Mouse (Mus musculus): ENCODE measurements around the gene Mrps18b. TPM values are rescaled to one million over a fixed set of nuclear protein-coding genes. Genes with fewer than 3 reads are reported as not detected.

Mrps18b gene
- polyA plus RNA-seq, 1 experiment = 65.1 TPM

DNA sequence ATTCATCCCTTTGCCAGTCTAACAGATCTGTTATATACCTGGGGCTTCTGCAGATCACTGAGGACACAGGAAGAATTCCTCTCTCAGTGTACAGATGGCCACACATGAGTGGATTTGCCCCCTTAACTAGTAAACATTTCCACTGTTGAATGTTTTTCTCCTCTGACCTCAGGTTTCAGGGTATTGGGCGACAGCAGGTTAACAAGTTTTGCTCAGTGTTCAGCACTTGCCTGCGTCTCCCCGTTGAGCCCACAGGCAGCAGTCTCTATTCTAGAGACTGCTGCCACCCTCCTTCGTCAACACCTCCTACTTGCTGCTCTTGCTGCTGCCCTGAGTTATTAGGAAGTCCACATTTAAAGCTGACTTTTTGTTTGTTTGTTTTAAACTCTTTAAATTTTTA is 5.5 kb upstream of the Mrps18b start:
- no peaks in the 10 kb centered on the region for H3K27me3 ChIP-seq (ENCODE audit: control insufficient read depth, insufficient read depth, low read length)

GRCm38 (mm10) chr17:35920862-35921562 is 4.8 kb upstream of the Mrps18b start:
- Histone ChIP-seq H3K4me3 (replicated peaks; ENCODE audit: insufficient read depth, low read depth, low read length) (no peak overlapping the region), H3K27me3 (ENCODE audit: control insufficient read depth, insufficient read depth, low read length) (no peaks in the 10 kb centered on the region), H3K27ac (ENCODE audit: insufficient read depth, low read length) (no peak overlapping the region; the same call in 1 of the 2 replicates), H3K4me1 (ENCODE audit: control insufficient read depth, insufficient read depth, low read length) (peaks cover 4% of the 10 kb centered on the region; the same call in 1 of the 2 replicates)
- peak in 1 of 2 experiments; percentile 49 for DNase-seq
- WGBS = 64% methylated on average over 5 of the region's 5 CpGs
- TF ChIP-seq CTCF (IDR thresholded peaks at IDR 0.05; ENCODE audit: borderline replicate concordance, insufficient read depth, low read depth, low read length) = no peak
- no peak for TF ChIP-seq POLR2A (IDR thresholded peaks at IDR 0.05; ENCODE audit: borderline replicate concordance, insufficient read depth, low read length)

More for the DNA sequence above, 5.5 kb upstream of the Mrps18b start:
- no peak for DNase-seq
- TF ChIP-seq POLR2A (IDR thresholded peaks at IDR 0.05; ENCODE audit: borderline replicate concordance, insufficient read depth, low read length) (no peak), CTCF (IDR thresholded peaks at IDR 0.05; ENCODE audit: borderline replicate concordance, insufficient read depth, low read depth, low read length) (no peak)
- Histone ChIP-seq H3K4me1 (ENCODE audit: control insufficient read depth, insufficient read depth, low read length) (peaks cover 4% of the 10 kb centered on the region; the same call in 1 of the 2 replicates), H3K4me3 (replicated peaks; ENCODE audit: insufficient read depth, low read depth, low read length) (no peak overlapping the region), H3K27ac (ENCODE audit: insufficient read depth, low read length) (no peak overlapping the region)
- 83% methylated on average over 4 of the region's 4 CpGs for WGBS

DNA sequence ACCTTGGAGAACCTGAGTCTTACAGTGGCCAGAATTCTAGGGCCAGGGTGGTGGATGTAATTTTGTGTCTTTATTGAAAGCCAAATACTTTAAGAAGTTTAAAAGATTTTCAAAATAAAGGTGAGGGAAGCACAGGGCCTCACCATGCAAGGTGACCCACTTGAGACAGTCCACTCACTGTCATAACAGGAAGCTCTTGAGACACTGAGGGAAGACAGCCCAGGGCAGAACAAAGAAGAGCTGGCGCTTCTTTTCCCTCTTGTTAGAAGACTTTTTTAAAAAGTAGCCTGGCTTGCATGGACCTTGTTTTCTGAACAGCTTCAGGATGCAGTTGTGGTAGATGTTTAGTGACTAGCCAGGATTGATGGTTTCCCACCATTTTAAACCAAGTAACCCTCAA is 4.2 kb upstream of the Mrps18b start:
- Histone ChIP-seq H3K4me1 (ENCODE audit: control insufficient read depth, insufficient read depth, low read length) (peaks cover 4% of the 10 kb centered on the region; the same call in 1 of the 2 replicates), H3K4me3 (replicated peaks; ENCODE audit: insufficient read depth, low read depth, low read length) (no peak overlapping the region), H3K27me3 (ENCODE audit: control insufficient read depth, insufficient read depth, low read length) (no peaks in the 10 kb centered on the region), H3K27ac (ENCODE audit: insufficient read depth, low read length) (no peak overlapping the region; the same call in 1 of the 2 replicates)
- WGBS = 74% methylated on average over 1 of the region's 1 CpGs
- no peak for DNase-seq
- TF ChIP-seq POLR2A (IDR thresholded peaks at IDR 0.05; ENCODE audit: borderline replicate concordance, insufficient read depth, low read length) = no peak
- TF ChIP-seq CTCF (IDR thresholded peaks at IDR 0.05; ENCODE audit: borderline replicate concordance, insufficient read depth, low read depth, low read length) = no peak

GRCm38 (mm10) chr17:35919864-35920301 is 3.7 kb upstream of the Mrps18b start:
- Histone ChIP-seq H3K4me3 (replicated peaks; ENCODE audit: insufficient read depth, low read depth, low read length) (peak overlapping the region; percentile 20), H3K4me1 (ENCODE audit: control insufficient read depth, insufficient read depth, low read length) (peaks cover 4% of the 10 kb centered on the region; the same call in 1 of the 2 replicates), H3K27me3 (ENCODE audit: control insufficient read depth, insufficient read depth, low read length) (no peaks in the 10 kb centered on the region), H3K27ac (ENCODE audit: insufficient read depth, low read length) (no peak overlapping the region; the same call in 1 of the 2 replicates)
- DNase-seq = no peak
- TF ChIP-seq POLR2A (IDR thresholded peaks at IDR 0.05; ENCODE audit: borderline replicate concordance, insufficient read depth, low read length) = no peak
- TF ChIP-seq CTCF (IDR thresholded peaks at IDR 0.05; ENCODE audit: borderline replicate concordance, insufficient read depth, low read depth, low read length) = no peak
- WGBS = 12% methylated on average over 6 of the region's 6 CpGs

- no peak for TF ChIP-seq CTCF (IDR thresholded peaks at IDR 0.05; ENCODE audit: borderline replicate concordance, insufficient read depth, low read depth, low read length)
- TF ChIP-seq POLR2A (IDR thresholded peaks at IDR 0.05; ENCODE audit: borderline replicate concordance, insufficient read depth, low read length) = peak; percentile 51; the same call in 1 of the 2 replicates
- Histone ChIP-seq H3K4me1 (ENCODE audit: control insufficient read depth, insufficient read depth, low read length) (peaks cover 4% of the 10 kb centered on the region; the same call in 1 of the 2 replicates), H3K27ac (ENCODE audit: insufficient read depth, low read length) (peak overlapping the region; percentile 97), H3K4me3 (replicated peaks; ENCODE audit: insufficient read depth, low read depth, low read length) (peak overlapping the region; percentile 99), H3K27me3 (ENCODE audit: control insufficient read depth, insufficient read depth, low read length) (no peaks in the 10 kb centered on the region)
- peak; percentile 95 to 97 for DNase-seq
- WGBS = under 1% methylated on average over 7 of the region's 7 CpGs
Measured at GRCm38 (mm10) chr17:35919060-35919715, 3.0 kb upstream of the Mrps18b start.

DNA sequence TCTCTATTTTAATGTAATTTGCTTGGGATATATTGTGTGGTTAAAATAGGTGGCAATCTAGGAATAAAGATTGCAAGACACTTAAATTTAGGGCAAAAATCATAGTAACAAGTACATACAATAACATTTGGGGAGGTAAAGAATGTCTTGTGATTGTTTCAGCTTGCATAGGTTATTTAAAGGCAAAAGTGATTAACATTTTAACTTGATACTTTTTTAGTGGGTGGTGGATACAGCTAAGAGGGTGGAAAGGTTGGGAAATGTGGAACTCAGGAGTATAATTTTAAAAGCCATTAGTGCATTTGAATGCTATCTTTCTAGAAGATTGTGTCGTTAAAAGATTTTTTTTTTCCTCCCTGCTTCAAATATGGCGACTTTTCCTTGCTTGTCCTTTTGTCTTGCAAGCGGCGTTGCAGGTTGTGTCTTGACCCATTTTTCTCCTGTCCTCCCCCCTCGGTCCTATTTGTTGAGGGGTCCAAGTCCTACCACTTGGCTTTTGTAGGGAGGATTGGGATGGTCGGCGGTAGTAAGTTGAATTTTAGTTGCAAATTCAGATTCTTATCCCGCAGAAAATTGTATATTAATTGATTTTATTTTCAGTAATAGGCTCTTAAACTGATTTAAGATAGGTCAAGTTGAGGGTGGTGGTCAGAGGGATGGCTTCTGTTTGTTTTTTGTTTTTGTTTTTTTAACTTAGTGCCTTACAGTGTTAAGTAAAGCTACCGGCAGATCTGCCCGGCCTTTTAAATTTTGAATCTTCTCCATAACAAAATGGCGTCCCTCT is 2.3 kb upstream of the Mrps18b start:
- peaks cover 4% of the 10 kb centered on the region; the same call in 1 of the 2 replicates for H3K4me1 ChIP-seq (ENCODE audit: control insufficient read depth, insufficient read depth, low read length)
- DNase-seq = peak; percentile 63 to 67
- no peaks in the 10 kb centered on the region for H3K27me3 ChIP-seq (ENCODE audit: control insufficient read depth, insufficient read depth, low read length)
- under 1% methylated on average over 11 of the region's 11 CpGs for WGBS
- peak overlapping the region; percentile 99 for H3K4me3 ChIP-seq (replicated peaks; ENCODE audit: insufficient read depth, low read depth, low read length)
- H3K27ac ChIP-seq (ENCODE audit: insufficient read depth, low read length) = peak overlapping the region; percentile 97
- no peak for TF ChIP-seq CTCF (IDR thresholded peaks at IDR 0.05; ENCODE audit: borderline replicate concordance, insufficient read depth, low read depth, low read length)
- no peak for TF ChIP-seq POLR2A (IDR thresholded peaks at IDR 0.05; ENCODE audit: borderline replicate concordance, insufficient read depth, low read length)
